Mouse (Mus musculus) kidney, embryonic 14.5 days (tissue): ENCODE results near the gene Nmnat3. TPM values are rescaled to one million over a fixed set of nuclear protein-coding genes. Genes with fewer than 3 reads are reported as not detected.

Experiments used
- ATAC-seq: fragments of 200-750 bp; cut with Nextera tagmentation; 2 replicates; pipeline ENCODE4 v1.8.0; 2017; ENCODE audit warnings: moderate number of reproducible peaks, mild to moderate bottlenecking, moderate TSS enrichment, moderate library complexity; ENCODE audit not compliant: low FRiP score, low TSS enrichment
- H3K27ac ChIP-seq: fragments of 300-500 bp; sonication (generic); 2 replicates; pipeline ENCODE4 v1.5.1; 2014; ENCODE audit warnings: low read depth, mild to moderate bottlenecking, low read length, moderate library complexity, mixed read lengths
- H3K27me3 ChIP-seq: fragments of 300-500 bp; sonication (generic); 2 replicates; pipeline ENCODE4 v1.6.1; 2014; ENCODE audit warnings: mild to moderate bottlenecking, low read length; ENCODE audit not compliant: control insufficient read depth, insufficient read depth
- H3K36me3 ChIP-seq: fragments of 300-500 bp; sonication (generic); 2 replicates; pipeline ENCODE4 v1.6.1; 2014; ENCODE audit warnings: low read length, mixed read lengths; ENCODE audit not compliant: control insufficient read depth, insufficient read depth
- H3K4me1 ChIP-seq: fragments of 300-500 bp; sonication (generic); 2 replicates; pipeline ENCODE4 v1.6.1; 2014; ENCODE audit warnings: low read length, mixed read lengths; ENCODE audit not compliant: control insufficient read depth, insufficient read depth
- H3K4me2 ChIP-seq: fragments of 300-500 bp; sonication (generic); replicated peaks from 2 replicates; pipeline ENCODE4 v1.6.1; 2014; ENCODE audit warnings: low read depth, mild to moderate bottlenecking, low read length
- H3K4me3 ChIP-seq: fragments of 300-500 bp; sonication (generic); 2 replicates; pipeline ENCODE4 v1.5.1; 2014; ENCODE audit warnings: mild to moderate bottlenecking, low read length
- H3K9ac ChIP-seq: fragments of 300-500 bp; sonication (generic); 2 replicates; pipeline ENCODE4 v1.6.1; 2014; ENCODE audit warnings: low read depth, mild to moderate bottlenecking, low read length, moderate library complexity
- H3K9me3 ChIP-seq: fragments of 300-500 bp; sonication (generic); 2 replicates; pipeline ENCODE4 v1.6.1; 2016; ENCODE audit warnings: low read length; ENCODE audit not compliant: control insufficient read depth
- WGBS: fragments of 180-500 bp; shearing (Covaris S2); extraction: QIAGEN DNeasy Blood & Tissue Kit; methylation state at CpG from one replicate; pipeline ENCODE4 v1.1.7; 2014; 5-methylcytosine and 5-hydroxymethylcytosine counted together
- polyA plus RNA-seq: library from polyadenylated mRNA; unstranded; fragments of >200 nt; fragmentation: Nextera tagmentation; extraction: Ambion mirVana; gene quantifications from 2 replicates; pipeline ENCODE4 v1.2.1, GENCODE M21; 2014

Nmnat3 gene
- polyA plus RNA-seq, 1 experiment from 2014 or later = 8.4 TPM

DNA sequence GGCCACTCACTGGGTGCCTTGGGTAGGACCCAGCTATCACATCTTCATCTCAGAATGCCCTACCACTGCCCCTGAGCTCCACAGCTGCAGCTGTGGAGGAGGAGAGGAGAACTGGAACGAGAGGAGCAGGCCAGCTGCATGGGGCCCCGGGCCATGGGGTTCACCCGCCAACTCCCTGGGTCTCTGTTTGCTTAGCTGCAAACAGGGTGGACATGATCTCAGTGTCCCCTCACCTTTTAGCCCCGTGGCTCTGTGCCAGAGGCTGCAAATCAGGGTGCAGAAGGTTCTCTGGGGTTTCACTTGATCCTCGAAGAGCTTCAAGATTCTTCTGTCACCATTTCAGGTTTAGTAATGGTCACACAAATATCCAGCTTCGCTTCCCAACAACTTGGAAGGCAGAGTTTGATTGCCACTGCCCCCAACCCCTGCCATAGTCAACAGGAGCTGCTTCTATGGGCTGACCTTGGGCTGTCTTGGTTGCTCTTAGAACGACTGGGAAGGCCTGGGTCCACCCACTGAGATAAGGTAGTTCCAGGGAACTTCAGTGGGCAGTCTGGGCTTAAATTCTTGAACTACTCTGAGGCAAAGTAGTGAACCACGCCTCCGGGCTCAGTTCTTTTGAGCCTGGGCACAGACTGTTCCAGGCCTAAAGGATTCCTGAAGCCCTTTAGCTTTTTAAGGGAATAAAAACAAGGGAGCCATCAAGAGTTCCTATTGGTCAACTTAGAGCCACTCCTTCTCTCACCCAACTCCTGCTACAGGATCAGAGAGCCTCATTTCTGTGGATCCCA is 158.3 kb downstream of the Nmnat3 start:
- Histone ChIP-seq H3K4me2 (no peak overlapping the region), H3K27ac (no peak overlapping the region), H3K27me3 (no peaks in the 10 kb centered on the region), H3K4me1 (no peaks in the 10 kb centered on the region), H3K4me3 (no peak overlapping the region), H3K36me3 (peaks cover 22% of the 10 kb centered on the region; the same call in 1 of the 2 replicates), H3K9me3 (no peaks in the 10 kb centered on the region), H3K9ac (no peak overlapping the region)
- no peak for ATAC-seq
- 68% methylated on average over 9 of the region's 9 CpGs for WGBS

DNA sequence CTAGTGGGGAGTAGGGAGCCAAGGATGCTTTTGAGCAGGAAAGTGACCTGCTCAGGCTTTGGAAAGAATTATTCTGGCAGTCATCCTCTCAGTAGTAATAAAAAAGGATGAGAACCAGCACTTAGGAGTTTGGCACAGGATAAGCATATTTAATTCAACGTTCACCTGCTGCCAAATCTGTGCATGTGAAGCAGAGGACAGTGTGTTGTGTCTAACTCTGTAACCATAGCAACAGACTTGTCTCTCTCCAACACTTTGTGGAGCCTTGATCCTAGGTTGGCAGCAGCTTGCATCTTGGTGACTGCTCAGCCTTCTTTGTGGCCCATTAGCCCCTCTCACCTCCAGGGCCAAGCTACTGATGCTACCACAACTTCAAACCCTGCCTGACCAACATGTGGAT is 163.7 kb downstream of the Nmnat3 start:
- ATAC-seq = no peak
- WGBS = 83% methylated on average over 1 of the region's 1 CpGs
- H3K4me1 ChIP-seq = no peaks in the 10 kb centered on the region

DNA sequence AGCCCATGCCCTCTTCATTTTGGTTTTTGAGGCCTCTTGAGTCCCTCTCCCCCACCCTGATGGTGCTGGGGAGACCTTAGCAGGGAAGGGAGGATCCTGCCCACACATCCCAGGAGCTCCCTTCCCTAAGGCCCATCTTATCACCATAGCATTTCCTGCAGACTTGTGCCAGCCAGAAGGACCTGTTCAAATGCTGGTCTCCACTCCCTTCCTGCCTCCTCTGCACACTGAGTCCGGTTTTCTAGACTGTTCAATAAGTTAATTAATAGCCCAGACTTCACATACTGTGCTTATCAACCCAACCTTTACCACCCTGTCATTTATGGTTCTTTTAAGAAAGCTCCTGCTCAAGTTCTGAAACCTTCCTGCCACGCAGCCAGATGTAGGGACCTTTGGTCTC is 179.5 kb downstream of the Nmnat3 start:
- Histone ChIP-seq H3K27ac (no peak overlapping the region), H3K4me1 (no peaks in the 10 kb centered on the region), H3K4me2 (no peak overlapping the region), H3K9ac (no peak overlapping the region), H3K27me3 (no peaks in the 10 kb centered on the region), H3K9me3 (no peaks in the 10 kb centered on the region), H3K4me3 (no peak overlapping the region), H3K36me3 (no peaks in the 10 kb centered on the region)
- 53% methylated on average over 2 of the region's 2 CpGs for WGBS
- no peak for ATAC-seq

More for the DNA sequence above, 163.7 kb downstream of the Nmnat3 start:
- Histone ChIP-seq H3K4me2 (no peak overlapping the region), H3K4me3 (no peak overlapping the region), H3K9ac (no peak overlapping the region), H3K27ac (no peak overlapping the region), H3K9me3 (peaks cover 4% of the 10 kb centered on the region; the same call in 1 of the 2 replicates), H3K27me3 (no peaks in the 10 kb centered on the region), H3K36me3 (peaks cover 11% of the 10 kb centered on the region; the same call in 1 of the 2 replicates)

Other genes starting within 250 kb of the Nmnat3 start
- gene Rbp1, start 135.5 kb downstream of the Nmnat3 start, polyA plus RNA-seq = 136 and 161 TPM in 2 replicates
- 0.51 and 0.68 TPM in 2 replicates for gene Rbp2, start 198.7 kb downstream of the Nmnat3 start, polyA plus RNA-seq